Mouse (Mus musculus): ENCODE data around the gene Sumo1.
"Not testable (repeated sequence)": the region's sequence is repeated elsewhere in the genome, so short reads cannot be mapped to it uniquely, and the experiment has no call there.

Sumo1 gene

GRCm38 (mm10) chr1:59670641-59671168 lies at the start of gene Sumo1:
Sumo1 (minus strand) TSS chr1:59670834.
- peak; percentile 75 for DNase-seq (ENCODE audit: low spot score)

GRCm38 (mm10) chr1:59719900-59720299 lies 49.3 kb upstream of the Sumo1 start:
- no peak for DNase-seq (ENCODE audit: low spot score)

GRCm38 (mm10) chr1:59701766-59702165 lies 31.1 kb upstream of the Sumo1 start:
- no peak for DNase-seq (ENCODE audit: low spot score)

GRCm38 (mm10) chr1:59698207-59698606 lies 27.6 kb upstream of the Sumo1 start:
- no peak for DNase-seq (ENCODE audit: low spot score)

- DNase-seq (ENCODE audit: low spot score): no peak
Observed at GRCm38 (mm10) chr1:59697751-59698150, 27.1 kb upstream of the Sumo1 start.

GRCm38 (mm10) chr1:59690467-59690866 lies 19.8 kb upstream of the Sumo1 start:
- no peak for DNase-seq (ENCODE audit: low spot score)

- DNase-seq (ENCODE audit: low spot score): no peak
Observed at GRCm38 (mm10) chr1:59687493-59687892, 16.9 kb upstream of the Sumo1 start.

- peak; percentile 64 for DNase-seq (ENCODE audit: low spot score)
Observed at GRCm38 (mm10) chr1:59684819-59685755, 14.5 kb upstream of the Sumo1 start, which contains the start of gene Nop58. Nop58 (plus strand) TSS chr1:59684971.

- DNase-seq (ENCODE audit: low spot score): peak; percentile 30
Observed at GRCm38 (mm10) chr1:59683926-59684818, 13.5 kb upstream of the Sumo1 start.

GRCm38 (mm10) chr1:59673661-59674060 lies 3.0 kb upstream of the Sumo1 start:
- no peak for DNase-seq (ENCODE audit: low spot score)

GRCm38 (mm10) chr1:59669962-59670630 lies 538 bp downstream of the Sumo1 start:
- DNase-seq (ENCODE audit: low spot score): peak; percentile 19

- no peak for DNase-seq (ENCODE audit: low spot score)
Observed at GRCm38 (mm10) chr1:59668871-59669270, 1.8 kb downstream of the Sumo1 start.

- DNase-seq (ENCODE audit: low spot score): no peak
Observed at GRCm38 (mm10) chr1:59663456-59664135, 7.0 kb downstream of the Sumo1 start.

GRCm38 (mm10) chr1:59656244-59657171 lies 14.1 kb downstream of the Sumo1 start:
- DNase-seq (ENCODE audit: low spot score): no peak

GRCm38 (mm10) chr1:59653243-59653911 lies 17.3 kb downstream of the Sumo1 start:
- no peak for DNase-seq (ENCODE audit: low spot score)

GRCm38 (mm10) chr1:59651201-59651819 lies 19.3 kb downstream of the Sumo1 start:
- no peak for DNase-seq (ENCODE audit: low spot score)

- not testable (repeated sequence) for DNase-seq (ENCODE audit: low spot score)
Observed at GRCm38 (mm10) chr1:59646502-59646901, 24.1 kb downstream of the Sumo1 start.

GRCm38 (mm10) chr1:59642488-59642887 lies 28.1 kb downstream of the Sumo1 start:
- DNase-seq (ENCODE audit: low spot score): no peak

- DNase-seq (ENCODE audit: low spot score): no peak
Observed at GRCm38 (mm10) chr1:59638371-59638770, 32.3 kb downstream of the Sumo1 start.

Data from urinary bladder, postnatal 25 days (tissue).